Mouse (Mus musculus) embryonic facial prominence, embryonic 11.5 days (tissue): ENCODE measurements at regions not wholly inside any gene's neighbourhood (a gene's known extent, or its start where the extent isn't known, plus 50 kb on each side); places are given as distances from the start of the nearest gene placed in this dataset.

Experiments used
- ATAC-seq: fragments of 200-750 bp; cut with Nextera tagmentation; replicated peaks from 2 replicates; pipeline ENCODE4 v1.8.0; 2017; ENCODE audit warnings: low read depth; ENCODE audit not compliant: insufficient number of reproducible peaks, low FRiP score, low TSS enrichment
- DNase-seq: peaks from one replicate; pipeline ENCODE4 v3.0.0-alpha.2; 2015; ENCODE audit warnings: low spot score
- H3K27ac ChIP-seq: fragments of 300-500 bp; sonication (generic); replicated peaks from 2 replicates; pipeline ENCODE4 v1.5.1; 2014; ENCODE audit warnings: mild to moderate bottlenecking, low read depth, low read length, control low read depth
- H3K27me3 ChIP-seq: fragments of 300-500 bp; sonication (generic); 2 replicates; pipeline ENCODE4 v1.6.1; 2014; ENCODE audit warnings: mild to moderate bottlenecking, low read length, moderate library complexity, mixed read lengths; ENCODE audit not compliant: control insufficient read depth, insufficient read depth
- H3K36me3 ChIP-seq: fragments of 300-500 bp; sonication (generic); replicated peaks from 2 replicates; pipeline ENCODE4 v1.6.1; 2014; ENCODE audit warnings: low read depth, mild to moderate bottlenecking, low read length, moderate library complexity, mixed read lengths; ENCODE audit not compliant: control insufficient read depth, insufficient read depth
- H3K4me1 ChIP-seq: fragments of 300-500 bp; sonication (generic); 2 replicates; pipeline ENCODE4 v1.6.1; 2014; ENCODE audit warnings: low read length, mixed read lengths; ENCODE audit not compliant: control insufficient read depth, insufficient read depth
- H3K4me2 ChIP-seq: fragments of 300-500 bp; sonication (generic); 2 replicates; pipeline ENCODE4 v1.6.1; 2014; ENCODE audit warnings: low read depth, mild to moderate bottlenecking, control low read depth, low read length, moderate library complexity
- H3K4me3 ChIP-seq: fragments of 300-500 bp; sonication (generic); 2 replicates; pipeline ENCODE4 v1.5.1; 2014; ENCODE audit warnings: low read depth, low read length, control low read depth
- H3K9ac ChIP-seq: fragments of 300-500 bp; sonication (generic); replicated peaks from 2 replicates; pipeline ENCODE4 v1.6.1; 2014; ENCODE audit warnings: mild to moderate bottlenecking, control low read depth, low read length
- H3K9me3 ChIP-seq: fragments of 300-500 bp; sonication (generic); replicated peaks from 2 replicates; pipeline ENCODE4 v1.6.1; 2016; ENCODE audit warnings: mild to moderate bottlenecking, low read length, inconsistent platforms, mixed read lengths; ENCODE audit not compliant: control insufficient read depth
- WGBS: fragments of 180-500 bp; shearing (Covaris S2); extraction: QIAGEN DNeasy Blood & Tissue Kit; methylation state at CpG from one replicate; pipeline ENCODE4 v1.1.7; 2014; 5-methylcytosine and 5-hydroxymethylcytosine counted together

DNA sequence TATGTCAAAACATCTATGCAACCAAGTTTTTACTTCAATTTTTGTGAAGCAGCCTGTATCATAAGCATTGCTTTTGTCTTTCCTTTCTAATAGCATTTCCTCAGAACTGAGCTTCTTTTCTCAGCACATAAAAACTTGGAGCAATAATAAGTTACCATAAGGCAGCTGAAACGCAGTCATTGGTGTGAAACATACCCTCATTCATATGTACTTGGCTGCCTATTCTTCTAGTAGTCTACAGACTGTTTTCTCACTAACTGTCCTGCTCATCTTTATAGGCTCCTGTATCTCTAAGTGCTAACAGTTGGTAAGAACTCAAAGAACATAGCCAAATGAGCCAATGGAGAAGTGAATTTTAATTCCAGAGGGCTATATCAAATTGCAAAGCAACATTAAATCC lies 454.6 kb upstream of the Ptprd start:
- no peak overlapping the region for H3K4me3 ChIP-seq
- no peaks in the 10 kb centered on the region for H3K36me3 ChIP-seq
- H3K27me3 ChIP-seq, result no peaks in the 10 kb centered on the region
- H3K4me1 ChIP-seq, result no peaks in the 10 kb centered on the region
- H3K27ac ChIP-seq, result no peak overlapping the region
- H3K4me2 ChIP-seq, result no peak overlapping the region
- no peaks in the 10 kb centered on the region for H3K9me3 ChIP-seq
- DNase-seq (no peak), ATAC-seq (no peak)
- no peak overlapping the region for H3K9ac ChIP-seq
- WGBS, result 73% methylated on average over 1 of the region's 1 CpGs

- Histone ChIP-seq H3K36me3 (no peaks in the 10 kb centered on the region), H3K27me3 (no peaks in the 10 kb centered on the region), H3K9ac (no peak overlapping the region), H3K4me2 (no peak overlapping the region), H3K4me1 (no peaks in the 10 kb centered on the region), H3K27ac (no peak overlapping the region), H3K9me3 (no peaks in the 10 kb centered on the region), H3K4me3 (no peak overlapping the region)
- no peak for DNase-seq
- 93% methylated on average over 1 of the region's 1 CpGs for WGBS
- no peak for ATAC-seq
These were observed 431.0 kb upstream of the Ptprd start for GRCm38 (mm10) chr4:78642773-78643172.

GRCm38 (mm10) chr4:78606461-78606830 lies 394.7 kb upstream of the Ptprd start:
- ATAC-seq (peak; percentile 80), DNase-seq (peak; percentile 34)
- peak overlapping the region; percentile 45 for H3K4me2 ChIP-seq
- no peaks in the 10 kb centered on the region for H3K4me1 ChIP-seq
- H3K9ac ChIP-seq, result 0 out of 2 replicates have a peak overlapping the region, but pooled peaks have one; percentile 18
- no peaks in the 10 kb centered on the region for H3K9me3 ChIP-seq
- H3K36me3 ChIP-seq, result no peaks in the 10 kb centered on the region
- no peak overlapping the region for H3K27ac ChIP-seq
- H3K4me3 ChIP-seq, result peak overlapping the region; percentile 26
- WGBS, result 12% methylated on average over 18 of the region's 18 CpGs
- no peaks in the 10 kb centered on the region for H3K27me3 ChIP-seq

GRCm38 (mm10) chr4:78605763-78606460 lies 394.2 kb upstream of the Ptprd start:
- ATAC-seq (peak; percentile 39; the same call in 1 of the 2 replicates), DNase-seq (no peak)
- H3K4me1 ChIP-seq, result no peaks in the 10 kb centered on the region
- H3K4me2 ChIP-seq, result peak overlapping the region; percentile 45
- H3K36me3 ChIP-seq, result no peaks in the 10 kb centered on the region
- no peaks in the 10 kb centered on the region for H3K27me3 ChIP-seq
- H3K9me3 ChIP-seq, result no peaks in the 10 kb centered on the region
- H3K27ac ChIP-seq, result no peak overlapping the region
- no peak overlapping the region for H3K9ac ChIP-seq
- H3K4me3 ChIP-seq, result peak overlapping the region; percentile 26
- WGBS, result 90% methylated on average over 4 of the region's 4 CpGs

DNA sequence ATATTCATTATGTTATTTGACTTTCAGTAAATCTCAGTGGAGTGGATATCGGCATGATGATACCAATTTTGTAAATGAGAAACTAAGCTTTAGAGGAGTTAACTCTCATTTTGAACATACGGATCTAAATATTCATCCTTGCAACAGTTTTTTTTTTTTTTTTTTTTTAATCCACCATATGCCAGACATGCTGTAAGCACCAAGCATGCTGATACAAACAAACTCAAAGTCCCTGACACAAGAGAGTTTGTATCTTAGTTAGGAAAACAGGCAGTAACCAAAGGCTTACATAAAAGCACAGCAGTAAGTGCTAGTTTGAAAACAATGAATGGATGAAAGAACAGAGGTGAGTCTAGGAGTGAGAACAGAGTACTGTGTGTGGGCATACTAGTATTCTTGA lies 369.8 kb upstream of the Ptprd start:
- no peaks in the 10 kb centered on the region for H3K27me3 ChIP-seq
- no peak for DNase-seq
- no peak overlapping the region for H3K27ac ChIP-seq
- H3K4me3 ChIP-seq, result no peak overlapping the region
- H3K36me3 ChIP-seq, result no peaks in the 10 kb centered on the region
- H3K9me3 ChIP-seq, result no peaks in the 10 kb centered on the region
- H3K4me1 ChIP-seq, result no peaks in the 10 kb centered on the region
- ATAC-seq, result no peak
- WGBS, result 91% methylated on average over 2 of the region's 2 CpGs
- no peak overlapping the region for H3K9ac ChIP-seq
- H3K4me2 ChIP-seq, result no peak overlapping the region

GRCm38 (mm10) chr4:78565356-78565755 lies 353.6 kb upstream of the Ptprd start:
- Histone ChIP-seq H3K27me3 (no peaks in the 10 kb centered on the region), H3K9ac (no peak overlapping the region), H3K4me3 (no peak overlapping the region), H3K27ac (no peak overlapping the region), H3K4me1 (no peaks in the 10 kb centered on the region), H3K36me3 (no peaks in the 10 kb centered on the region), H3K4me2 (no peak overlapping the region), H3K9me3 (no peaks in the 10 kb centered on the region)
- WGBS, result 83% methylated on average over 2 of the region's 2 CpGs
- ATAC-seq (no peak), DNase-seq (no peak)
